Mouse (Mus musculus): ENCODE measurements around the gene Hmx1. TPM values are rescaled to one million over a fixed set of nuclear protein-coding genes. Genes with fewer than 3 reads are reported as not detected.

The Hmx1 gene
- polyA plus RNA-seq, 1 experiment from 2014 or later: not detected

DNA sequence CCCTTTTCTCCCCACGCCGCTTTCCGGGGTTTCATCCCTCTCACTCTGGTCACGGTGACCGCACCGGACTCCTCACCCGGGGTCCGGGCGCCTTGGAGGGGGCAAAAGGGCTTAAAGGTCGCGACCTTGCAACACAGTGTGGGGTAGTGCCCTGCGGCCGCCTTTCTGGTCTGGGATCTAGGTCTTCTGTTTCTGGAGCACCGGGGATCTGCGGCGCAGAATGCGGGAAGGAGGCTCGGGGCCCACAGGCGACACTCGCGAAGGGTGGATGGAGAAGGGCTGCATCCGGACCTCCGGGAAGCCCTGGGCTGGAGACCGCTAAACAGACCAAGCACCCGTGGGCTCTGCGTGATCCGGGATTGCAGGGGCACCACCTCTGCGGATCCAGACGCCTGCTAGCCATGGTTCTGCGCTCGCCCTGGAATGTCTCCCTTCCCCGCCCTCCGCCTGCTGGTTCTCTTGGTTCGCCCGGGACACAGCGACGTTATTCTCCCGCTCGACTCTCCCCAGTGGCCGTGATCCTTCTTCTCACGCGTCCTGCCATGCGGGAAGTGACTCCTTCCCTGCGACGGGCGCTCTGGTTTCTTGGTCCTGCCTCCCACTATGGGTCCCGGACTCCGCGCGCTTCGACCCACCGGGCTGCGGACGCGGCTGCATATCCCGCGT is 8.2 kb downstream of the Hmx1 start:
- peak overlapping the region; percentile 21 for H3K4me3 ChIP-seq (ENCODE audit: low read depth, low read length)

DNA sequence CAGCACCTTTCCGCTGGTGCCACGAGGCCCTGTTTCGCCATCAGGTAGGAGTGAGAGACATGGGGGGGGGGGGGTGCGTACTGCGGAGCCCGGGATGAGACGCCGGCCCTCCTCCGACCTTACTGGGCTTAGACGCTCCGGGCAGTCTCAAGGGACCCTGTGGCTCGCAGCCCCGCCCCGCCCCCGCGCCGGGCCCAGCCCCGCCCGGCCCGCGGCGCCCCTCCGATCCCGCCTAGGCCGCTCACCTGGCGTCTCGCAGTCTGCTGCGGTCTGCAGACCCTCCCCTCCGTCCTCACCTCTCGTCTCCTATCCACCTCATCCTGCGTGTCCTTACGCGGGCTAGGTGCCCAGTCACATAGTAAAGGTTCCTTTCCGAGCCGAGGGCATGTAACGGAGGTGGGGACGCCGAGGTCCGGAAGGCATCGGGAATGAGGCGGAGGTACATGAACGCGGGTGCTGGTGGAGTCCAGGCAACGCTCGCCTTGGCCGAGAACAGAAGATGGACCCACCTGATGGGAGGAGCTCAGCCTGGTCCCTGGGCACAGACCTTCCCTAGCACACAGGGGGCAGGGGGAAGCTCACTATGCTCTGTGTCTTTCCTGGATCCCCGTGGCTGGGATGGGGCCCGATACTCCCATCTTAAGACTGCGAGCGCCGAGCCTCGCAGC is 8.9 kb downstream of the Hmx1 start:
- peaks cover 96% of the 10 kb centered on the region for H3K27me3 ChIP-seq (ENCODE audit: control insufficient read depth, insufficient read depth, low read length)
- no peak for ATAC-seq (replicated peaks; ENCODE audit: insufficient number of reproducible peaks, low FRiP score, low TSS enrichment)
- H3K4me2 ChIP-seq: peak overlapping the region; percentile 22; the same call in 1 of the 2 replicates
- H3K36me3 ChIP-seq (ENCODE audit: control insufficient read depth, insufficient read depth, low read length): no peaks in the 10 kb centered on the region
- no peaks in the 10 kb centered on the region; the same call in 1 of the 2 replicates for H3K4me1 ChIP-seq (ENCODE audit: control insufficient read depth, insufficient read depth, low read length)
- H3K27ac ChIP-seq (ENCODE audit: low read depth, low read length): no peak overlapping the region
- H3K4me3 ChIP-seq (ENCODE audit: low read depth, low read length): peak overlapping the region; percentile 21
- no peaks in the 10 kb centered on the region for H3K9me3 ChIP-seq (replicated peaks; ENCODE audit: control insufficient read depth, low read length)
- WGBS (ENCODE audit: insufficient replicate concordance): 1% methylated on average over 38 of the region's 52 CpGs
- no peak overlapping the region for H3K9ac ChIP-seq (ENCODE audit: low read depth, low read length)

More for the DNA sequence above, 8.2 kb downstream of the Hmx1 start:
- no peak for ATAC-seq (replicated peaks; ENCODE audit: insufficient number of reproducible peaks, low FRiP score, low TSS enrichment)
- no peaks in the 10 kb centered on the region for H3K36me3 ChIP-seq (ENCODE audit: control insufficient read depth, insufficient read depth, low read length)
- no peak overlapping the region for H3K27ac ChIP-seq (ENCODE audit: low read depth, low read length)
- peaks cover 96% of the 10 kb centered on the region for H3K27me3 ChIP-seq (ENCODE audit: control insufficient read depth, insufficient read depth, low read length)
- no peak overlapping the region for H3K9ac ChIP-seq (ENCODE audit: low read depth, low read length)
- under 1% methylated on average over 57 of the region's 57 CpGs for WGBS (ENCODE audit: insufficient replicate concordance)
- H3K9me3 ChIP-seq (replicated peaks; ENCODE audit: control insufficient read depth, low read length): no peaks in the 10 kb centered on the region
- peaks cover 4% of the 10 kb centered on the region for H3K4me1 ChIP-seq (ENCODE audit: control insufficient read depth, insufficient read depth, low read length)
- peak overlapping the region; percentile 22; the same call in 1 of the 2 replicates for H3K4me2 ChIP-seq

DNA sequence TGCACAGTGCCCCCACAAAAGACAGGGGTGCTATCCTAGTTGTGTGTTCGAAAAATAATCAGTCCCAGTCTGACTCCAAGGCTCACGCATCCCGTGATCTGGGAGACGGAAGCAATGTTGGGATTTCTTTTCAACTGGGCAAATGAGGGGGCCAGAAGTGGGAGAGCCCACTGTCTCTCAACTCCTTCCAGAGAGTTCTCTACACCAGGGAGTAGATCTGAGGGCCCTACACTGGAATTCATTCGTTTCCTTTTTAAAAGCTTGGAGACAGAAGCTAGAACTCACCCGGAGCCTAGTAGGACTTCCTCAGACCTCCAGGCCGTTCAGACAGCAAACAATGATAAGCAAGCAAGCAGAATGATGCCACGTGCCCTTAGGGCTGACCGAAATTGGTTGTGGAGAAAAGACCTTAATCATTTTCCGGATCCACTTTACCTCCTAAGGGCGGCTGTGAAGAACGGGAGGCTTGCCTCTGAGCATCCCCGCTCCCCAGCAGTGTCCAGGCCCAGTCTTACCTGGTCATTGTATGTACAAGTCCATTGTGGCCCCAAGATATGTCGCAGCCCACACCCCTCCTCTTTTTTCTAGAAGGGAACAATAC is 9.5 kb downstream of the Hmx1 start:
- no peak overlapping the region for H3K27ac ChIP-seq (ENCODE audit: low read depth, low read length)
- WGBS (ENCODE audit: insufficient replicate concordance): 3% methylated on average over 14 of the region's 14 CpGs
- H3K4me1 ChIP-seq (ENCODE audit: control insufficient read depth, insufficient read depth, low read length): no peaks in the 10 kb centered on the region; the same call in 1 of the 2 replicates
- no peak overlapping the region for H3K4me2 ChIP-seq
- no peak overlapping the region for H3K4me3 ChIP-seq (ENCODE audit: low read depth, low read length)
- H3K36me3 ChIP-seq (ENCODE audit: control insufficient read depth, insufficient read depth, low read length): no peaks in the 10 kb centered on the region
- H3K9me3 ChIP-seq (replicated peaks; ENCODE audit: control insufficient read depth, low read length): no peaks in the 10 kb centered on the region
- no peak overlapping the region for H3K9ac ChIP-seq (ENCODE audit: low read depth, low read length)
- ATAC-seq (replicated peaks; ENCODE audit: insufficient number of reproducible peaks, low FRiP score, low TSS enrichment): no peak
- H3K27me3 ChIP-seq (ENCODE audit: control insufficient read depth, insufficient read depth, low read length): peaks cover 96% of the 10 kb centered on the region

DNA sequence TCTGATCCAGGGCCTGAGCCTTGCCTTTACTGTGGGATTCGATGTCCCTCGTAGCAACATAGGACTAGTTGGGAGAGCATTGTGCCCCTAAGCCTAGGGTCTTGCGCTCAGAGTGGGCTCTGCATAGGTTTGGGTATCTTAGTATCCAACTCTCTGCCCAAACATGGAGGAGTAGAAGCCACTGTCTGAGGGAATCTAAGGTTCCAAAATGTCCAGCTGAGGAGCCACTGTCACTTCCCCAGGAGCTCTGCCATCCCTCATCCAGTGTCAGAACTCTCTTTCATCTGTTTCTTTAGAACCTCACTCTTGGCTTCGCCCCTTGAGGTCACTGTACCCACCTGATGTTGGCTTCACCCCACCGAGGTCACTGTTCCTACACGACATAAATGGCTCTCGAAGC is 10.2 kb downstream of the Hmx1 start:
- no peaks in the 10 kb centered on the region; the same call in 1 of the 2 replicates for H3K4me1 ChIP-seq (ENCODE audit: control insufficient read depth, insufficient read depth, low read length)
- no peaks in the 10 kb centered on the region for H3K9me3 ChIP-seq (replicated peaks; ENCODE audit: control insufficient read depth, low read length)
- ATAC-seq (replicated peaks; ENCODE audit: insufficient number of reproducible peaks, low FRiP score, low TSS enrichment): no peak
- no peaks in the 10 kb centered on the region for H3K36me3 ChIP-seq (ENCODE audit: control insufficient read depth, insufficient read depth, low read length)
- no peak overlapping the region for H3K9ac ChIP-seq (ENCODE audit: low read depth, low read length)
- H3K27me3 ChIP-seq (ENCODE audit: control insufficient read depth, insufficient read depth, low read length): peaks cover 96% of the 10 kb centered on the region
- no peak overlapping the region for H3K4me3 ChIP-seq (ENCODE audit: low read depth, low read length)
- WGBS (ENCODE audit: insufficient replicate concordance): 6% methylated on average over 7 of the region's 7 CpGs
- no peak overlapping the region for H3K4me2 ChIP-seq
- no peak overlapping the region for H3K27ac ChIP-seq (ENCODE audit: low read depth, low read length)

DNA sequence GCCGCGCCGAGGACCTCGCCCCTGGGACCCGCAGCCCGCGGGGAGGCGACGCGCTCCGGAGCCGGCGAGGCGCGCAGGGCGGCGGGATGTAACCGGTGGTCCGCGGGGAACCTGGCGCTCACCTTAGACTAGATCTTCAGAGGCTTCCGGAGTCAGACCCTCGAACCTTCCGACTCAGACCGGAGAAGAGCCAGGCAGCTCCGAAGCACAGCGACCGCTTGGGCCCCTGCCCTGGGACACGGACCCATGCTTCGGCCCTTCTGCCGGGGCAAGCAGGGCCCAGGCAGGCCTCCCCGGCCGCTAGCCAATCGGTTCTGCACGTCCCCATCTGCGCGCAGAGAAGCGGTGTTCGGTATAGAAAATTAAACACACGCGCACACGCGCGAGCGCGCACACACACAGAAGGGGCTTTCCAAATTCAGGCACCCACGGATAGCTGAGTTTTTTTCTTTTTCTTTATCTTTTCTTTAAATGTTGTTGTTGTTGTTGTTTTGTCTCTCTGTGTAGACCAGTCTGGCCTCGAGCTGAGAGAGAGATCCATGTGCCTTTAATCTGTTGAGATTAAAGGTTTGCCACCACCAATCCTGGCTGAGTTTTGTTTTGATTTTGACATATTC is 10.9 kb downstream of the Hmx1 start:
- Histone ChIP-seq H3K27ac (ENCODE audit: low read depth, low read length) (no peak overlapping the region), H3K36me3 (ENCODE audit: control insufficient read depth, insufficient read depth, low read length) (no peaks in the 10 kb centered on the region), H3K27me3 (ENCODE audit: control insufficient read depth, insufficient read depth, low read length) (peaks cover 96% of the 10 kb centered on the region), H3K4me3 (ENCODE audit: low read depth, low read length) (no peak overlapping the region), H3K9ac (ENCODE audit: low read depth, low read length) (no peak overlapping the region), H3K4me1 (ENCODE audit: control insufficient read depth, insufficient read depth, low read length) (no peaks in the 10 kb centered on the region; the same call in 1 of the 2 replicates), H3K4me2 (no peak overlapping the region), H3K9me3 (replicated peaks; ENCODE audit: control insufficient read depth, low read length) (no peaks in the 10 kb centered on the region)
- WGBS (ENCODE audit: insufficient replicate concordance): 2% methylated on average over 48 of the region's 48 CpGs
- ATAC-seq (replicated peaks; ENCODE audit: insufficient number of reproducible peaks, low FRiP score, low TSS enrichment): no peak

DNA sequence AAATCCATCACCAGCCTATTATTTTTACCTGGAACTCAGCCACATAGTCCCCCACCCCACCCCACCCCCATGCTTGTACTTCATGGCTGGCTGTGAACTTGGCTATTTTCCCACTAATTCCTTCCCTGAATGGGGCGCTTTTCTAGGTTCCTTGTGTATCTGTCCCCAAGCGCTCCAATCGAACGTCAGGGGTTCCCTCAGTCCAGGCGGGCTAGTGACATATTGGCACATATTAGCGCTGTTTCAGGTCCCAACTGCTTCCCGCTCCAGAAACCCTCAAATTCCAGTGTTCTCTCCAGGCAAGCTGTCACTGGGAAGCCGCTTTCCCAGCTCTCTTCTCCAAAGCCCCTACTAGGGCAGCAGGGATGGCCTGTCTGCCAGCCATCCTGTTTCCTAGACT is 12.3 kb downstream of the Hmx1 start:
- no peak overlapping the region for H3K27ac ChIP-seq (ENCODE audit: low read depth, low read length)
- H3K36me3 ChIP-seq (ENCODE audit: control insufficient read depth, insufficient read depth, low read length): no peaks in the 10 kb centered on the region
- no peak overlapping the region for H3K9ac ChIP-seq (ENCODE audit: low read depth, low read length)
- H3K4me3 ChIP-seq (ENCODE audit: low read depth, low read length): no peak overlapping the region
- no peak overlapping the region for H3K4me2 ChIP-seq
- ATAC-seq (replicated peaks; ENCODE audit: insufficient number of reproducible peaks, low FRiP score, low TSS enrichment): no peak
- WGBS (ENCODE audit: insufficient replicate concordance): 4% methylated on average over 8 of the region's 8 CpGs
- peaks cover 96% of the 10 kb centered on the region for H3K27me3 ChIP-seq (ENCODE audit: control insufficient read depth, insufficient read depth, low read length)
- no peaks in the 10 kb centered on the region for H3K4me1 ChIP-seq (ENCODE audit: control insufficient read depth, insufficient read depth, low read length)
- no peaks in the 10 kb centered on the region for H3K9me3 ChIP-seq (replicated peaks; ENCODE audit: control insufficient read depth, low read length)

DNA sequence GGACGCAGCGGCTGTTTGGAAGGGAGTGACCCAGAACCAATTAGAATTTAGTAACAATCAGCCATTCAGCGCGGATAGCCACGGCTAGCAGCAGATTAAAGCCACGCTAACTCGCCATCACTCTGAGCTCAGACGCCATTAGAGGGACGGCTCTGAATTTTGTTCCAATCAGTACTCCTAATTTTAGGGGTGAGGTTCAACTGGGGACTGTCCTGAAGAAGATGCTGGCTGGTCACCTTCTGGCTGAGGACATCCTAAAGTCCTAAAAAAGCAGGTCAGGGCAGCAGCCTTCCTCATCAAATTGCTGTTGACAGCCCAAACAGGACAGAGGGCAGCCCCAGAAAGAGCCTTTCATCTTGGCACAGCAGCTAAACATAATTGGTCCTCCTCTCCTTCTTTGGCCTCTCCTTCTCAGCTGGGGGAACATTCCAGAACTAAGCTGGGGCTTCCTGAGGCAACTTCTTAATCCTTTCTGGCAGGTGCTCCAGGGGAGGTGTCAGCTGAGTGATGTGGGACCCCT is 18.6 kb downstream of the Hmx1 start:
- no peaks in the 10 kb centered on the region for H3K36me3 ChIP-seq (ENCODE audit: control insufficient read depth, insufficient read depth, low read length)
- 68% methylated on average over 9 of the region's 9 CpGs for WGBS (ENCODE audit: insufficient replicate concordance)

DNA sequence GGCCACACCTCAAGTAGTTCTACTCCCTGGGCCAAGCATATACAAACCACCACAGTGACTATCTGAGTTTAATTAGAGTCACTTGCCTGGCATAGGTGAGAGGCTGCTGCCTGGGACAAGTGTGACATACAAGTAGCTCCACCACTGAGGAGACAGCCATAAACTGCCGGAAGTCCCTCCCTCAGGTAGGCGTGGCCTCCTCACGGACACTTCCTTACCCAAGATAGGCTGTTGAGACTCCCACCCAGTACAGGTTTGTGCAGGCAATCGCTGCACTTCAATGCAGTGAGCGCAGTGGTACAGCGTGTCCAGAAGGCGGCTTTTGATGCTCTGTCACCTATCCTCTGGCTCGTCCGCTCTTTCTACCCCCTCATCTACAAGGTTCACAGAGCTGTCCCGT is 22.1 kb downstream of the Hmx1 start:
- Histone ChIP-seq H3K9ac (ENCODE audit: low read depth, low read length) (no peak overlapping the region), H3K4me3 (ENCODE audit: low read depth, low read length) (no peak overlapping the region), H3K36me3 (ENCODE audit: control insufficient read depth, insufficient read depth, low read length) (no peaks in the 10 kb centered on the region), H3K27ac (ENCODE audit: low read depth, low read length) (no peak overlapping the region), H3K27me3 (ENCODE audit: control insufficient read depth, insufficient read depth, low read length) (peaks cover 70% of the 10 kb centered on the region), H3K4me1 (ENCODE audit: control insufficient read depth, insufficient read depth, low read length) (no peaks in the 10 kb centered on the region), H3K4me2 (no peak overlapping the region), H3K9me3 (replicated peaks; ENCODE audit: control insufficient read depth, low read length) (no peaks in the 10 kb centered on the region)
- no peak for ATAC-seq (replicated peaks; ENCODE audit: insufficient number of reproducible peaks, low FRiP score, low TSS enrichment)
- WGBS (ENCODE audit: insufficient replicate concordance): 53% methylated on average over 10 of the region's 10 CpGs

More for the DNA sequence above, 18.6 kb downstream of the Hmx1 start:
- no peak overlapping the region for H3K27ac ChIP-seq (ENCODE audit: low read depth, low read length)
- no peak overlapping the region for H3K9ac ChIP-seq (ENCODE audit: low read depth, low read length)
- ATAC-seq (replicated peaks; ENCODE audit: insufficient number of reproducible peaks, low FRiP score, low TSS enrichment): no peak
- H3K9me3 ChIP-seq (replicated peaks; ENCODE audit: control insufficient read depth, low read length): no peaks in the 10 kb centered on the region
- no peaks in the 10 kb centered on the region for H3K4me1 ChIP-seq (ENCODE audit: control insufficient read depth, insufficient read depth, low read length)
- no peak overlapping the region for H3K4me2 ChIP-seq
- H3K27me3 ChIP-seq (ENCODE audit: control insufficient read depth, insufficient read depth, low read length): peaks cover 73% of the 10 kb centered on the region
- H3K4me3 ChIP-seq (ENCODE audit: low read depth, low read length): no peak overlapping the region

Measured in heart, embryonic 11.5 days (tissue).